Mouse (Mus musculus): ENCODE data around the gene Lin52. TPM values are rescaled to one million over a fixed set of nuclear protein-coding genes. Genes with fewer than 3 reads are reported as not detected.

Gene Lin52
- polyA plus RNA-seq, 1 experiment, result 26.3 TPM

DNA sequence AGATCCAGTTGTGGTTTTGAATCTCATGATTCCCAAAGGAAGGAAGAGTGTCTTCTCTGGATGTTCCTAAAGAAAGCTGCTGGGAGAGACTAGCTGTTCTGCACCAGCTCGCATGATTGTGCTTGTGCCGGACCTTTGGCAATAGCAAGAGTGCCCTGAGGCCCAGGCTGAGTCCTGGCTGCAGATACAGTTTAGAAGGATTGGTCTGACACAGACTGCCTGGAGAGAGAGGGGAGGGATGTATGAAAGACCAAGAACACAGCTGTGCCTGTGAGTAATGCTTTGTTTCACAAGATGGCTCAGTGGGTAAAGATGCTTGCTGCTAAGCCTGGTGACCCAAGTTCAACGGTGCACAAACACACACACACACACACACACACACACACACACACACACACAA is 11.6 kb downstream of the Lin52 start:
- H3K36me3 ChIP-seq (ENCODE audit: control insufficient read depth, insufficient read depth, low read length), result peaks cover 14% of the 10 kb centered on the region; the same call in 1 of the 2 replicates
- 85% methylated on average over 3 of the region's 3 CpGs for WGBS
- no peak overlapping the region for H3K27ac ChIP-seq (ENCODE audit: insufficient read depth, low read depth, low read length)
- no peaks in the 10 kb centered on the region for H3K27me3 ChIP-seq (replicated peaks; ENCODE audit: control insufficient read depth, insufficient read depth, low read length)
- TF ChIP-seq POLR2A (IDR thresholded peaks at IDR 0.05; ENCODE audit: low read depth, low read length) (no peak), CTCF (conservative IDR thresholded peaks at IDR 0.05; ENCODE audit: insufficient read depth, insufficient read length, low read depth, low read length) (no peak)
- DNase-seq, result no peak
- no peaks in the 10 kb centered on the region for H3K4me1 ChIP-seq (ENCODE audit: control insufficient read depth, insufficient read depth, low read length)
- no peak overlapping the region for H3K4me3 ChIP-seq (ENCODE audit: insufficient read depth, low read depth, low read length)

- no peaks in the 10 kb centered on the region for H3K4me1 ChIP-seq (ENCODE audit: control insufficient read depth, insufficient read depth, low read length)
- no peak overlapping the region for H3K27ac ChIP-seq (ENCODE audit: insufficient read depth, low read depth, low read length)
- 0% methylated on average over 1 of the region's 1 CpGs for WGBS
- H3K4me3 ChIP-seq (ENCODE audit: insufficient read depth, low read depth, low read length), result no peak overlapping the region
- H3K36me3 ChIP-seq (ENCODE audit: control insufficient read depth, insufficient read depth, low read length), result peaks cover 8% of the 10 kb centered on the region; the same call in 1 of the 2 replicates
- peak; percentile 68 for DNase-seq
- no peaks in the 10 kb centered on the region for H3K27me3 ChIP-seq (replicated peaks; ENCODE audit: control insufficient read depth, insufficient read depth, low read length)
- TF ChIP-seq CTCF (conservative IDR thresholded peaks at IDR 0.05; ENCODE audit: insufficient read depth, insufficient read length, low read depth, low read length), result no peak; the same call in 1 of the 2 replicates
- no peak for TF ChIP-seq POLR2A (IDR thresholded peaks at IDR 0.05; ENCODE audit: low read depth, low read length)
Measured at GRCm38 (mm10) chr12:84468701-84469100, 17.5 kb downstream of the Lin52 start.

GRCm38 (mm10) chr12:84478937-84479336 is 27.7 kb downstream of the Lin52 start:
- TF ChIP-seq POLR2A (IDR thresholded peaks at IDR 0.05; ENCODE audit: low read depth, low read length) (no peak), CTCF (conservative IDR thresholded peaks at IDR 0.05; ENCODE audit: insufficient read depth, insufficient read length, low read depth, low read length) (no peak)
- whole genome bisulfite sequencing, result 80% methylated on average over 7 of the region's 7 CpGs

GRCm38 (mm10) chr12:84481251-84481650 is 30.0 kb downstream of the Lin52 start:
- TF ChIP-seq POLR2A (IDR thresholded peaks at IDR 0.05; ENCODE audit: low read depth, low read length) (no peak), CTCF (conservative IDR thresholded peaks at IDR 0.05; ENCODE audit: insufficient read depth, insufficient read length, low read depth, low read length) (no peak)
- Histone ChIP-seq H3K36me3 (ENCODE audit: control insufficient read depth, insufficient read depth, low read length) (no peaks in the 10 kb centered on the region; the same call in 1 of the 2 replicates), H3K4me1 (ENCODE audit: control insufficient read depth, insufficient read depth, low read length) (no peaks in the 10 kb centered on the region), H3K4me3 (ENCODE audit: insufficient read depth, low read depth, low read length) (no peak overlapping the region), H3K27ac (ENCODE audit: insufficient read depth, low read depth, low read length) (no peak overlapping the region), H3K27me3 (replicated peaks; ENCODE audit: control insufficient read depth, insufficient read depth, low read length) (no peaks in the 10 kb centered on the region)
- no peak for DNase-seq
- 42% methylated on average over 2 of the region's 2 CpGs for WGBS

More at GRCm38 (mm10) chr12:84478937-84479336, 27.7 kb downstream of the Lin52 start:
- Histone ChIP-seq H3K4me3 (ENCODE audit: insufficient read depth, low read depth, low read length) (no peak overlapping the region), H3K27me3 (replicated peaks; ENCODE audit: control insufficient read depth, insufficient read depth, low read length) (no peaks in the 10 kb centered on the region), H3K36me3 (ENCODE audit: control insufficient read depth, insufficient read depth, low read length) (no peaks in the 10 kb centered on the region; the same call in 1 of the 2 replicates), H3K27ac (ENCODE audit: insufficient read depth, low read depth, low read length) (no peak overlapping the region), H3K4me1 (ENCODE audit: control insufficient read depth, insufficient read depth, low read length) (no peaks in the 10 kb centered on the region)
- DNase-seq, result peak; percentile 12

DNA sequence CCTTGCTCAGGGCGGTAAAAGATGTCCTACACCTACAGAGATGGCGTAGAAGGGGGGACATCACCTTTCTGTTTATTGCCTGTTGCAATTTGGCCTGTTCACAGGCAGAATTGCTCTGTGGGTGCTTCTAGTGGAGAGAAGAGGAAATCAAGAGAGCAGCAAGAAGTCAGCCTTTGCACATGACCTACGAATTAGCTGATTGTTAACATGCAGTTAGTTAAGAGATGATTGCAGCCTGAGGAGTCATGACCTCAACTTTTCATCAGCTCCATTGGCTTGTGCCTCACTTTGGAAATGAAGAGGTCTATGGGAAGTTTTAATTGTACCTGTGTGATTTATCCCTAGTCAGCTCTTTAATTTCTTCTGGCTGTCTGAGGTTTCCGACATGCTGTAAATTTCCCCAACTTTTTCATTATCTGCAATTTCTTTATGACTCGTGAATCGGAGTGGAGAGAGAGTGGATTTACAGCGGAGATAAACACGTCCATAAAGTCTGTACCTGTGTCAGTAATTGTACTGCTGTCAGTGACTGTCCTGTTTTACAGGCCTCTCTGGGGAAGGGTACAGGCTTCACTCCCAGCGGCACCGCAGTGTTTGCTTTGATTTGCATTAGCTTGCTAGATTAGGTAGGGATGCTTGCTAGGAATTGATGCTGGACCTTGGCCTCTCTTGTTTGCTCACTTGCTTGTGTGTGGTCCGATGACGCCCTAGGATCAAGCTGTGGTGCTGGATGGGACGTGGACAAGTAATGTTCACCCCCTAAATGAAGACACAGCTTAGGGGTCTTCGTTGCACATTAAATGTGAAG is 31.8 kb downstream of the Lin52 start:
- no peak for DNase-seq
- WGBS, result 71% methylated on average over 14 of the region's 14 CpGs
- Histone ChIP-seq H3K27me3 (replicated peaks; ENCODE audit: control insufficient read depth, insufficient read depth, low read length) (no peaks in the 10 kb centered on the region), H3K4me3 (ENCODE audit: insufficient read depth, low read depth, low read length) (no peak overlapping the region), H3K27ac (ENCODE audit: insufficient read depth, low read depth, low read length) (no peak overlapping the region), H3K4me1 (ENCODE audit: control insufficient read depth, insufficient read depth, low read length) (no peaks in the 10 kb centered on the region), H3K36me3 (ENCODE audit: control insufficient read depth, insufficient read depth, low read length) (no peaks in the 10 kb centered on the region; the same call in 1 of the 2 replicates)
- TF ChIP-seq CTCF (conservative IDR thresholded peaks at IDR 0.05; ENCODE audit: insufficient read depth, insufficient read length, low read depth, low read length), result no peak
- no peak for TF ChIP-seq POLR2A (IDR thresholded peaks at IDR 0.05; ENCODE audit: low read depth, low read length)

DNA sequence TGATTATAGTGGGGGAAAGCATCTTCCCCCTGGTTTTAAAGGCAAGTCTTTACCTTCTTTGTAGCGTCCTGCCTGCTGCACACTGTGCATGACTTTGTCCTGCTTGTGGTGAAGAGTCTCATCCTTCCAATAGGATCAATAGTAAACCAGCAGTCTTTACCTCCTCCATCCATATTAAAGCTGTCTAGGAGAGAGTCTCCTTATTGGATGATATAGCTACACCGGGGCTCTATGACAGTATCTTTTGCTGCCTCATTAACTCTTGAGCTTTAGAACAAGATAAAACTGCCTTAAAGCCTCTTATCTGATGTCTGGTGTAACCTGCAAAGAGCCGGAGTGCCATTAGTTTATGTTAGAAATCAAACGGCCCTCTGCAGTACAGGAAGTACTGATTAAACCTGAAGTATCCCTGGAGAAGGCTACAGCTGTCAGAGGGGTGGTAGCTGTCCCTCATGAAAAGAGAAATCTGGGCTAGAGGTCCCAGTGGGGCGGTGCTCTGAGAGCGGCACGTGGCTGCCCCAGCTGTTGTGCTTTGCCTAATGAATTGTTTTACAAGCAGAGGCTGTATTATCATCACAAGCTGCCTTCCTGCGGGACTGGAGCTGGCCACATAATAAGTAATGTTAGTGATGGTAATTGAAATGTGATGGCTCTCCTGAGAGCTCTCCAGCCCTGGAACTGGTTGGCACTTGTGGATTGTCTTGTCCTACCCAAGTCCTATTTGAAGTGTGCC is 36.3 kb downstream of the Lin52 start:
- Histone ChIP-seq H3K36me3 (ENCODE audit: control insufficient read depth, insufficient read depth, low read length) (no peaks in the 10 kb centered on the region; the same call in none of the 2 replicates), H3K27me3 (replicated peaks; ENCODE audit: control insufficient read depth, insufficient read depth, low read length) (no peaks in the 10 kb centered on the region), H3K4me1 (ENCODE audit: control insufficient read depth, insufficient read depth, low read length) (no peaks in the 10 kb centered on the region), H3K4me3 (ENCODE audit: insufficient read depth, low read depth, low read length) (no peak overlapping the region), H3K27ac (ENCODE audit: insufficient read depth, low read depth, low read length) (no peak overlapping the region)
- TF ChIP-seq POLR2A (IDR thresholded peaks at IDR 0.05; ENCODE audit: low read depth, low read length) (no peak), CTCF (conservative IDR thresholded peaks at IDR 0.05; ENCODE audit: insufficient read depth, insufficient read length, low read depth, low read length) (no peak)
- 37% methylated on average over 8 of the region's 8 CpGs for WGBS
- peak; percentile 12 for DNase-seq

- TF ChIP-seq POLR2A (IDR thresholded peaks at IDR 0.05; ENCODE audit: low read depth, low read length) (no peak), CTCF (conservative IDR thresholded peaks at IDR 0.05; ENCODE audit: insufficient read depth, insufficient read length, low read depth, low read length) (no peak)
- DNase-seq, result no peak
- WGBS, result 98% methylated on average over 1 of the region's 1 CpGs
- no peaks in the 10 kb centered on the region for H3K27me3 ChIP-seq (replicated peaks; ENCODE audit: control insufficient read depth, insufficient read depth, low read length)
- H3K4me1 ChIP-seq (ENCODE audit: control insufficient read depth, insufficient read depth, low read length), result no peaks in the 10 kb centered on the region
- H3K36me3 ChIP-seq (ENCODE audit: control insufficient read depth, insufficient read depth, low read length), result no peaks in the 10 kb centered on the region; the same call in 1 of the 2 replicates
- H3K27ac ChIP-seq (ENCODE audit: insufficient read depth, low read depth, low read length), result no peak overlapping the region
- no peak overlapping the region for H3K4me3 ChIP-seq (ENCODE audit: insufficient read depth, low read depth, low read length)
Measured at GRCm38 (mm10) chr12:84496795-84497194, 45.6 kb downstream of the Lin52 start.
